Mouse (Mus musculus): ENCODE measurements at regions not wholly inside any gene's neighbourhood (a gene's known extent, or its start where the extent isn't known, plus 50 kb on each side); places are given as distances from the start of the nearest gene placed in this dataset.

DNA sequence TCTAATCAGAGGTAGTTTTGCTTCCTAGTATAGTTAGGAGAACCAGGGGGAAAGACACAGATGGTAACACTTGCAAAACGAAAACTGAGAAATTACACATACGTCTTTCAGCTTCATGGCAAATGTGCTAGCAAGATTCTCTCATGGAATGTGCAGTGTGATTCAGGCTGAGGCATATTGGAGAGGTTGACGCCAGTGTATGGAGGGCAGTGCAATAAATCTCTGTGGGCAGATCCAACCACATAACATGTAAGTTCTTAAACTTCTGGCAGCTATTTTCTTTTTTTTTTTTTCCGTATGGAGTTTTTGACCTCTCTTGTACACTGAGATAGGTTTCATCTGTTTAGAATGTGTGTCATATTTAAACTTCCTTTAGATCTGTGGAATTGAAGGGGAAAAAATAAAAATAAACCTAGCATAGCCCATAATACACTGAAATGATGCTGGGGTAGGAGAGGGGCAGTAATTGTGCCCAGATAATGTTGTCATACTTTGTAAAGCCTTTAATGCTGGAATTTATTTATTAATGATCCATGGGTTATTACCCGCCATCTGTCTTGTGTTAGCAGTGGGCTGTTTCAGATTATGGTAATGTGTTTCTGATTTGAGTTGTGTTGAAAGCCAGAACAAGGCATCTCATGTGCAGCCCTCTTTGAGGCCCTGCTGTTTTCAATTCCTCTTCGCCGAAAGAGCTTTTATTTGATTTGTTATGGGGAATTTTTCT lies 596.3 kb upstream of the Megf9 start:
- TF ChIP-seq EP300 (optimal IDR thresholded peaks at IDR 0.05) (no peak), CTCF (IDR thresholded peaks at IDR 0.05; ENCODE audit: low read depth) (no peak)
